Comparison of ENCODE assay signal across 10 mouse cellular contexts in the genomic region with DNA sequence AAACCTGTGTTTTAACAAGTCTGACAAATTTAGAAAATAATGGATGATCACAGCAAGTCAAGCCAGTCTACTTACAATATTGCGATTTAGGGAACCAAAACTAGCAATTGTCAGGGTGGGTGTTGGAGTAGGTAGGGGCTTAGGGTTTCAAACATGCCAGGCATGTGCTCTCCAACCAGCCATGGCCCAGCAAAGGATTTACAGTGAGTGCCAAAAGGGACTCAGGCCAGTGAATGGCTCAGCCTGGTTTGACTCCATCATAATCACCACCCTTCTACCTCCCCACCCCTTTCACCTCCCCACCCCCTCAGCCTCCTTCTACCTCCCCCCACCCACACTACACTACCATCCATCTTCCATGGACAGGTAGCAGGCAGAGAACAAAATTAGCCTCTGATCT.
"Had no signal": no experiment of that assay in that cellular context is flagged by ENCODE, and none has a peak within 500 bp of the region (broad histone marks: within the 10 kb centered on the region; RNA-seq: fewer than 3 reads in every experiment).

No protein-coding gene starts in this region.

- DNase-seq: layer of hippocampus, adult 9-11 months; layer of hippocampus, postnatal 36 days; lung, adult 2 months; midbrain, embryonic 14.5 days; thymus, adult 18-20 months; thymus, postnatal 36 days had no signal

- H3K4me2 ChIP-seq: limb, embryonic 13.5 days; neural tube, embryonic 12.5 days had no signal

- ATAC-seq: lung, postnatal 0 days had no signal

- H3K4me3 ChIP-seq: limb, embryonic 13.5 days; neural tube, embryonic 12.5 days had no signal

- H3K9ac ChIP-seq: limb, embryonic 13.5 days; liver, embryonic 14.5 days; neural tube, embryonic 12.5 days had no signal

- H3K27ac ChIP-seq: limb, embryonic 13.5 days; liver, embryonic 14.5 days; neural tube, embryonic 12.5 days had no signal

- H3K36me3 ChIP-seq: limb, embryonic 13.5 days; neural tube, embryonic 12.5 days had no signal

- H3K9me3 ChIP-seq: limb, embryonic 13.5 days; neural tube, embryonic 12.5 days had no signal

- H3K27me3 ChIP-seq: limb, embryonic 13.5 days; neural tube, embryonic 12.5 days had no signal
